Mouse (Mus musculus): Measurements from ENCODE around the gene Olfr1357. TPM values are rescaled to one million over a fixed set of nuclear protein-coding genes. Genes with fewer than 3 reads are reported as not detected.

Olfr1357 gene
- polyA plus RNA-seq, 2 experiments = not detected

- peak overlapping the region; percentile 84; the same call in 1 of the 2 replicates for H3K27ac ChIP-seq (replicated peaks; ENCODE audit: low read depth, low read length)
- H3K36me3 ChIP-seq (ENCODE audit: control insufficient read depth, insufficient read depth, low read length) = peaks cover 11% of the 10 kb centered on the region
- DNase-seq (ENCODE audit: low spot score) (no peak), ATAC-seq (ENCODE audit: low FRiP score, low read depth) (no peak)
- WGBS = 68% methylated on average over 3 of the region's 3 CpGs
- H3K4me2 ChIP-seq (replicated peaks; ENCODE audit: low read depth, low read length, severe bottlenecking) = no peak overlapping the region
- peaks cover 12% of the 10 kb centered on the region for H3K4me1 ChIP-seq (ENCODE audit: control insufficient read depth, insufficient read depth, low read length)
- TF ChIP-seq POLR2A (IDR thresholded peaks at IDR 0.05; ENCODE audit: borderline replicate concordance, extremely low read depth, insufficient read depth, insufficient read length) = no peak
- no peaks in the 10 kb centered on the region for H3K27me3 ChIP-seq (ENCODE audit: control insufficient read depth, insufficient read depth, low read length)
- H3K9ac ChIP-seq (ENCODE audit: low read depth, low read length, severe bottlenecking) = no peak overlapping the region
- H3K9me3 ChIP-seq (ENCODE audit: control insufficient read depth, low read length) = no peaks in the 10 kb centered on the region
- no peak overlapping the region for H3K4me3 ChIP-seq (replicated peaks; ENCODE audit: low read length)
Measured at GRCm38 (mm10) chr10:78573226-78573625, 44.6 kb downstream of the Olfr1357 start.

DNA sequence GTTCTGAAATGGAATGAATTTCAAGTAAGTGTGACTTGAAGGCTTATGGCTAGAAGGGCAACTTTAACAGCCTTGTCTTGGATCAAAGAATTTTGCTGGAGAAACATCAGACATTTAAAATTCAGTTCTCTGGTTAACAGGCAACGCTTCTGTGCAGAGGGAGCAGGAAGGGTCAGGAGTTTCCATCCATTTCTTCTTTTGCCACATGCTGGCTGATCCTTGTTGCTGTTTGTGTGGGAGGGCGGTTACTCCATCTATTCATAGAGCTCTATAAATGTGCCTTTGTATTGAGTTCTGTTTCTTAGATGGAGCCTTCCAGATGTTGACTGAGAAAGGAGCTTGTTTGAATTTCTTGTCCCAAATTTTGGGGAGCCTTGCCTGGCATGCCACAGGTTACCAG lies 47.0 kb downstream of the Olfr1357 start:
- Histone ChIP-seq H3K4me1 (ENCODE audit: control insufficient read depth, insufficient read depth, low read length) (peaks cover 12% of the 10 kb centered on the region), H3K9me3 (ENCODE audit: control insufficient read depth, low read length) (no peaks in the 10 kb centered on the region), H3K4me2 (replicated peaks; ENCODE audit: low read depth, low read length, severe bottlenecking) (no peak overlapping the region), H3K27me3 (ENCODE audit: control insufficient read depth, insufficient read depth, low read length) (no peaks in the 10 kb centered on the region), H3K4me3 (replicated peaks; ENCODE audit: low read length) (no peak overlapping the region), H3K9ac (ENCODE audit: low read depth, low read length, severe bottlenecking) (no peak overlapping the region), H3K36me3 (ENCODE audit: control insufficient read depth, insufficient read depth, low read length) (no peaks in the 10 kb centered on the region), H3K27ac (replicated peaks; ENCODE audit: low read depth, low read length) (peak overlapping the region; percentile 55)
- WGBS = 31% methylated on average over 2 of the region's 2 CpGs
- ATAC-seq (ENCODE audit: low FRiP score, low read depth) (no peak), DNase-seq (ENCODE audit: low spot score) (peak; percentile 57)
- no peak for TF ChIP-seq POLR2A (IDR thresholded peaks at IDR 0.05; ENCODE audit: borderline replicate concordance, extremely low read depth, insufficient read depth, insufficient read length)

GRCm38 (mm10) chr10:78570416-78570815 lies 47.5 kb downstream of the Olfr1357 start:
- WGBS = 37% methylated on average over 6 of the region's 6 CpGs
- Histone ChIP-seq H3K36me3 (ENCODE audit: control insufficient read depth, insufficient read depth, low read length) (no peaks in the 10 kb centered on the region), H3K9me3 (ENCODE audit: control insufficient read depth, low read length) (no peaks in the 10 kb centered on the region), H3K4me1 (ENCODE audit: control insufficient read depth, insufficient read depth, low read length) (peaks cover 8% of the 10 kb centered on the region; the same call in 1 of the 2 replicates), H3K4me3 (replicated peaks; ENCODE audit: low read length) (no peak overlapping the region), H3K27ac (replicated peaks; ENCODE audit: low read depth, low read length) (peak overlapping the region; percentile 55; the same call in 1 of the 2 replicates), H3K4me2 (replicated peaks; ENCODE audit: low read depth, low read length, severe bottlenecking) (no peak overlapping the region), H3K9ac (ENCODE audit: low read depth, low read length, severe bottlenecking) (no peak overlapping the region), H3K27me3 (ENCODE audit: control insufficient read depth, insufficient read depth, low read length) (no peaks in the 10 kb centered on the region)
- DNase-seq (ENCODE audit: low spot score) = no peak
- no peak for TF ChIP-seq POLR2A (IDR thresholded peaks at IDR 0.05; ENCODE audit: borderline replicate concordance, extremely low read depth, insufficient read depth, insufficient read length)
- ATAC-seq (ENCODE audit: low FRiP score, low read depth) = no peak

DNA sequence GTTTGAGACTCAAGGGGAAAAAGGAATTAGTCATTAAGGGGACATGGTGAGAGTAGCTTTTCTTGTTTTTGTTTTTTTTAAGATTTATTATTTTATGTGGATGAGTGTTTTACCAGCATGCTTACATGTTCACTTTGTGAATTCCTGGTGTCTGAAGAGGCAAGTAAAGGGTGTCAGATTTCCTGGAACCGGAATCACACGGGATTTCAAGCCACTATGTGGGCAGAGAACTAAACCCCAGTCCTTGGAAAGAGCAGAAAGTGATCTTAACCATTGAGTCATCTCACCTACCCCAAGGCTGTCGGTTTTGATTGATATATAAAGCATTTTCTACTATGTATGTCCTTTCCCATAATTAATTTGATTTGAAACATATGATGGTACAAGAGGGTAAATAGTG lies 48.2 kb downstream of the Olfr1357 start:
- no peak overlapping the region for H3K4me2 ChIP-seq (replicated peaks; ENCODE audit: low read depth, low read length, severe bottlenecking)
- no peak for ATAC-seq (ENCODE audit: low FRiP score, low read depth)
- no peak overlapping the region for H3K4me3 ChIP-seq (replicated peaks; ENCODE audit: low read length)
- no peaks in the 10 kb centered on the region for H3K9me3 ChIP-seq (ENCODE audit: control insufficient read depth, low read length)
- DNase-seq (ENCODE audit: low spot score) = no peak
- TF ChIP-seq POLR2A (IDR thresholded peaks at IDR 0.05; ENCODE audit: borderline replicate concordance, extremely low read depth, insufficient read depth, insufficient read length) = no peak
- 38% methylated on average over 3 of the region's 3 CpGs for WGBS
- H3K27ac ChIP-seq (replicated peaks; ENCODE audit: low read depth, low read length) = no peak overlapping the region
- H3K36me3 ChIP-seq (ENCODE audit: control insufficient read depth, insufficient read depth, low read length) = no peaks in the 10 kb centered on the region
- H3K27me3 ChIP-seq (ENCODE audit: control insufficient read depth, insufficient read depth, low read length) = no peaks in the 10 kb centered on the region
- H3K4me1 ChIP-seq (ENCODE audit: control insufficient read depth, insufficient read depth, low read length) = peaks cover 8% of the 10 kb centered on the region; the same call in 1 of the 2 replicates
- H3K9ac ChIP-seq (ENCODE audit: low read depth, low read length, severe bottlenecking) = no peak overlapping the region

- Histone ChIP-seq H3K9ac (ENCODE audit: low read depth, low read length, severe bottlenecking) (no peak overlapping the region), H3K4me2 (replicated peaks; ENCODE audit: low read depth, low read length, severe bottlenecking) (no peak overlapping the region), H3K36me3 (ENCODE audit: control insufficient read depth, insufficient read depth, low read length) (no peaks in the 10 kb centered on the region), H3K27ac (replicated peaks; ENCODE audit: low read depth, low read length) (no peak overlapping the region), H3K27me3 (ENCODE audit: control insufficient read depth, insufficient read depth, low read length) (no peaks in the 10 kb centered on the region), H3K9me3 (ENCODE audit: control insufficient read depth, low read length) (no peaks in the 10 kb centered on the region), H3K4me1 (ENCODE audit: control insufficient read depth, insufficient read depth, low read length) (peaks cover 8% of the 10 kb centered on the region; the same call in 1 of the 2 replicates), H3K4me3 (replicated peaks; ENCODE audit: low read length) (no peak overlapping the region)
- ATAC-seq (ENCODE audit: low FRiP score, low read depth) (no peak), DNase-seq (ENCODE audit: low spot score) (no peak)
- TF ChIP-seq POLR2A (IDR thresholded peaks at IDR 0.05; ENCODE audit: borderline replicate concordance, extremely low read depth, insufficient read depth, insufficient read length) = no peak
- 81% methylated on average over 3 of the region's 3 CpGs for WGBS
Measured at GRCm38 (mm10) chr10:78569191-78569590, 48.7 kb downstream of the Olfr1357 start.

GRCm38 (mm10) chr10:78565070-78565469 lies 52.8 kb downstream of the Olfr1357 start:
- no peak for ATAC-seq (ENCODE audit: low FRiP score, low read depth)
- WGBS = 79% methylated on average over 1 of the region's 1 CpGs

More at GRCm38 (mm10) chr10:78565070-78565469, 52.8 kb downstream of the Olfr1357 start:
- DNase-seq (ENCODE audit: low spot score) = no peak
- H3K4me2 ChIP-seq (replicated peaks; ENCODE audit: low read depth, low read length, severe bottlenecking) = no peak overlapping the region
- no peak overlapping the region for H3K9ac ChIP-seq (ENCODE audit: low read depth, low read length, severe bottlenecking)
- TF ChIP-seq POLR2A (IDR thresholded peaks at IDR 0.05; ENCODE audit: borderline replicate concordance, extremely low read depth, insufficient read depth, insufficient read length) = no peak
- H3K27ac ChIP-seq (replicated peaks; ENCODE audit: low read depth, low read length) = no peak overlapping the region
- no peaks in the 10 kb centered on the region for H3K36me3 ChIP-seq (ENCODE audit: control insufficient read depth, insufficient read depth, low read length)
- no peak overlapping the region for H3K4me3 ChIP-seq (replicated peaks; ENCODE audit: low read length)
- H3K9me3 ChIP-seq (ENCODE audit: control insufficient read depth, low read length) = no peaks in the 10 kb centered on the region
- no peaks in the 10 kb centered on the region for H3K4me1 ChIP-seq (ENCODE audit: control insufficient read depth, insufficient read depth, low read length)
- no peaks in the 10 kb centered on the region for H3K27me3 ChIP-seq (ENCODE audit: control insufficient read depth, insufficient read depth, low read length)

Other genes starting within 250 kb of the Olfr1357 start
- 159 and 279 TPM in 2 replicates for gene Rrp1, start 205.0 kb downstream of the Olfr1357 start, polyA plus RNA-seq (2012; rRNA removed)
- gene Rrp1, start 205.0 kb downstream of the Olfr1357 start, polyA plus RNA-seq (2014; fragmentation: Nextera tagmentation; extraction: Ambion mirVana) = 224 and 245 TPM in 2 replicates
- gene Cstb, start 192.4 kb downstream of the Olfr1357 start, polyA plus RNA-seq (2012; rRNA removed) = 126 and 157 TPM in 2 replicates
- gene Cstb, start 192.4 kb downstream of the Olfr1357 start, polyA plus RNA-seq (2014; fragmentation: Nextera tagmentation; extraction: Ambion mirVana) = 303 and 338 TPM in 2 replicates
- gene Pdxk, start 153.1 kb downstream of the Olfr1357 start, polyA plus RNA-seq (2012; rRNA removed) = 9.8 and 11.2 TPM in 2 replicates
- 8.8 and 8.9 TPM in 2 replicates for gene Pdxk, start 153.1 kb downstream of the Olfr1357 start, polyA plus RNA-seq (2014; fragmentation: Nextera tagmentation; extraction: Ambion mirVana)
- gene Olfr1358, start 100.6 kb downstream of the Olfr1357 start, polyA plus RNA-seq (2012; rRNA removed) = not detected in 2 replicates
- not detected in 2 replicates for gene Olfr1358, start 100.6 kb downstream of the Olfr1357 start, polyA plus RNA-seq (2014; fragmentation: Nextera tagmentation; extraction: Ambion mirVana)
- 52.5 and 64.0 TPM in 2 replicates for gene Ilvbl, start 43.7 kb downstream of the Olfr1357 start, polyA plus RNA-seq (2012; rRNA removed)
- 45.8 and 49.4 TPM in 2 replicates for gene Ilvbl, start 43.7 kb downstream of the Olfr1357 start, polyA plus RNA-seq (2014; fragmentation: Nextera tagmentation; extraction: Ambion mirVana)
- gene Syde1, start 26.1 kb downstream of the Olfr1357 start, polyA plus RNA-seq (2012; rRNA removed) = 49.2 and 60.9 TPM in 2 replicates
- 24.4 and 29.0 TPM in 2 replicates for gene Syde1, start 26.1 kb downstream of the Olfr1357 start, polyA plus RNA-seq (2014; fragmentation: Nextera tagmentation; extraction: Ambion mirVana)
- gene Casp14, start 100.2 kb upstream of the Olfr1357 start, polyA plus RNA-seq (2012; rRNA removed) = 1.9 and 3.2 TPM in 2 replicates
- gene Casp14, start 100.2 kb upstream of the Olfr1357 start, polyA plus RNA-seq (2014; fragmentation: Nextera tagmentation; extraction: Ambion mirVana) = 6.3 and 8.8 TPM in 2 replicates
- 0.06 TPM in 1 of 2 replicates, not detected in the other for gene Ccdc105, start 135.0 kb upstream of the Olfr1357 start, polyA plus RNA-seq (2012; rRNA removed)
- gene Ccdc105, start 135.0 kb upstream of the Olfr1357 start, polyA plus RNA-seq (2014; fragmentation: Nextera tagmentation; extraction: Ambion mirVana) = 0.14 TPM in 1 of 2 replicates, not detected in the other
- gene Slc1a6, start 162.4 kb upstream of the Olfr1357 start, polyA plus RNA-seq (2012; rRNA removed) = 2.7 and 4.0 TPM in 2 replicates
- 0.78 and 0.79 TPM in 2 replicates for gene Slc1a6, start 162.4 kb upstream of the Olfr1357 start, polyA plus RNA-seq (2014; fragmentation: Nextera tagmentation; extraction: Ambion mirVana)
- gene Olfr1356, start 234.1 kb upstream of the Olfr1357 start, polyA plus RNA-seq (2012; rRNA removed) = not detected in 2 replicates
- not detected in 2 replicates for gene Olfr1356, start 234.1 kb upstream of the Olfr1357 start, polyA plus RNA-seq (2014; fragmentation: Nextera tagmentation; extraction: Ambion mirVana)